Mouse (Mus musculus): Measurements from ENCODE around the gene Tm9sf3. TPM values are rescaled to one million over a fixed set of nuclear protein-coding genes. Genes with fewer than 3 reads are reported as not detected.

Tm9sf3 gene
- 22.2 and 33.3 TPM in 2 replicates for polyA plus RNA-seq (2012; rRNA removed; ENCODE audit: low replicate concordance)

GRCm38 (mm10) chr19:41263630-41264295 is at the start of gene Tm9sf3:
Tm9sf3 (minus strand) TSS chr19:41263997.

GRCm38 (mm10) chr19:41206811-41207344 is 56.9 kb downstream of the Tm9sf3 start, which contains the start of gene Tll2:
Tll2 (minus strand) TSS chr19:41206835.

Other genes with a start within 250 kb of the Tm9sf3 start
- not detected in 2 replicates for gene Dntt, start 234.7 kb downstream of the Tm9sf3 start, polyA plus RNA-seq (2012; rRNA removed; ENCODE audit: low replicate concordance)
- not detected in 2 replicates for gene Opalin, start 186.9 kb downstream of the Tm9sf3 start, polyA plus RNA-seq (2012; rRNA removed; ENCODE audit: low replicate concordance)
- 0.15 TPM in 1 of 2 replicates, not detected in the other for gene Tll2, start 57.2 kb downstream of the Tm9sf3 start, polyA plus RNA-seq (2012; rRNA removed; ENCODE audit: low replicate concordance)
- gene Pik3ap1, start 121.1 kb upstream of the Tm9sf3 start, polyA plus RNA-seq (2012; rRNA removed; ENCODE audit: low replicate concordance): 1.9 and 2.6 TPM in 2 replicates
- 0.74 and 1.9 TPM in 2 replicates for gene Lcor, start 218.6 kb upstream of the Tm9sf3 start, polyA plus RNA-seq (2012; rRNA removed; ENCODE audit: low replicate concordance)

Data from duodenum, adult 2 months (tissue).